Mouse (Mus musculus): ENCODE measurements around the gene Lmna.

GRCm38 (mm10) chr3:88535005-88535404 is 25.2 kb upstream of the Lmna start:
- no peak for TF ChIP-seq CTCF (IDR thresholded peaks at IDR 0.05; ENCODE audit: low read depth)
- no peak for TF ChIP-seq EP300 (optimal IDR thresholded peaks at IDR 0.05)

Measured in stomach, postnatal 0 days (tissue).